Mouse (Mus musculus): ENCODE results near the gene Nr5a2. TPM values are rescaled to one million over a fixed set of nuclear protein-coding genes. Genes with fewer than 3 reads are reported as not detected.

Nr5a2 gene
- polyA plus RNA-seq, 1 experiment = 2.3 TPM

DNA sequence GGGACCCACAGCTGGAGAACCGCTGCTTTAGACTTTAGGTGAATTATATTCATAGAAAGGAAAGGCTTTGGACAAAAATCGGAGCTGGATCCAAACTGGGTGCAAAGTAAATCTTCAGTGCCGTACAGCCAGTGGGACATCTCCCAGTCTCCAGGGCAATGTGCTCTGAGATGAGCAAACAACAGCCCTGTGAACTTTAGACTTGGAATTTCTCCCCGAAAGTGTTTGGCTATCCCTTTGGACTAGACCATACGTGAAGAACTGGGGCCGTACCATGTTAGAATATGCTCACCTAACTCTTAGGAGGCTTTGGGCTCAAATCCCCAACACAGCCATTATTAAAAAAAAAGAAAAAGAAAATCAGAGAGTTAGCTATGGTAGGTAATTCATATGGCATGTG is 30.5 kb downstream of the Nr5a2 start:
- TF ChIP-seq CTCF (IDR thresholded peaks at IDR 0.05; ENCODE audit: borderline replicate concordance, extremely low read depth, insufficient read depth, insufficient read length) = no peak
- TF ChIP-seq POLR2A (IDR thresholded peaks at IDR 0.05; ENCODE audit: borderline replicate concordance, extremely low read depth, insufficient read depth, insufficient read length, poor library complexity, severe bottlenecking) = no peak
- no peak for DNase-seq (ENCODE audit: low read depth)

DNA sequence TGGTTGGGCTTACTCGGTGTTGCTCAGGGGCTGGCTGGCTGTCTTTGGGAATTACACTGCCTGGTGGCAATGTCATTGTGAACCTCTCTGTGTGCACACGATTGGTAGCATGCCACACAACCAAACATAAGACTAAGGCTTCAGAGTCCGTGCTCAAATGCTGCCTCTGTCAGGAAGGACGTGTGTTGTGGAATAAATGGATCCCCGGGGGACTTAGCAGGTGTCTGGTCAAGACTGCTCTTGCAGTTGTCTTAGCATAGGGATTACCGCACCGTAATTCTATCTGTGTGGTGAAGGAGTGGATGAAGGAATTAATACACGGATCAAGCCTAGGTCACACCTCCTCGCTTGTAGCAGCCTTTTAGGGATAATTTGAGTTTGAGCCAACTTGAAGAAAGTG is 32.8 kb downstream of the Nr5a2 start:
- no peak for DNase-seq (ENCODE audit: low read depth)
- TF ChIP-seq POLR2A (IDR thresholded peaks at IDR 0.05; ENCODE audit: borderline replicate concordance, extremely low read depth, insufficient read depth, insufficient read length, poor library complexity, severe bottlenecking) (no peak), CTCF (IDR thresholded peaks at IDR 0.05; ENCODE audit: borderline replicate concordance, extremely low read depth, insufficient read depth, insufficient read length) (no peak)

DNA sequence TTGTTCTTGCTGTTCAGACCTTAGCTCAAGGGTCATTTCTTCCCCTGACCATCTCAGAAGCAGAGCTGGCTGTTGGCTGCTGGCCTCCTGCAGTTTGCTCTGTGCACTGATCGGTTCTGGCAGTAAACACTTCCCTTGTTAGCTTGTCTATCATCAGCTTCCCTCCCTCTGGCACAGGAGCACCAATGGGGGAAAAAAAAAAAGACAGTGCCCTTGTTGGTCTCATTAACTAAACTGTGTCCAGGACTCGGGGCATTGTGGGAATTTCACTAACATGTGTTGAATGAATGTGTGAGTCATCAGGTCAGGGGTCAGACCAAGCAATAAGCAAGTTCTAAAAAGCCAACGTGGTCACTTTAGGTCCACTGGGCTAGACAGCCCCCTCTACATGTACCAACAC is 34.2 kb downstream of the Nr5a2 start:
- DNase-seq (ENCODE audit: low read depth) = no peak
- TF ChIP-seq CTCF (IDR thresholded peaks at IDR 0.05; ENCODE audit: borderline replicate concordance, extremely low read depth, insufficient read depth, insufficient read length) = no peak
- no peak for TF ChIP-seq POLR2A (IDR thresholded peaks at IDR 0.05; ENCODE audit: borderline replicate concordance, extremely low read depth, insufficient read depth, insufficient read length, poor library complexity, severe bottlenecking)

DNA sequence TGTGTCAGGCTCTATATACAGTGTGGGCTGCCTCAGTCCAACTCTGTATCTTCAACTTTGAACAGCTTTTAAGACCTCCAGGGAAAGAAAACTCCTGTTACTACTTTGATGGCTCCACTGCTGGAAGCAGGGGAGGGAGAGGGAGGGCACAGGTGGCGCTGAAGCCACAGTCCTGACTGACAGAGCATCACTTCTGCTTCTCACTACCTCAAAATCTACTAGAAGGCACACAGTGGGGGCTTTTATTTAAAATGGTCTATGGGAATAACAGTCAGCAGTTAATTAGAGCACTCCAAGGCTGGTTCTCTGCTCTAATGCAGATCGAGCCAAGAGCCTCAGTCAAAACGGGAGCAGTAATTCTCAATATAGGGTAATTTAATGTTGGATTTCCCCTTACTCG is 40.2 kb downstream of the Nr5a2 start:
- TF ChIP-seq POLR2A (IDR thresholded peaks at IDR 0.05; ENCODE audit: borderline replicate concordance, extremely low read depth, insufficient read depth, insufficient read length, poor library complexity, severe bottlenecking) (no peak), CTCF (IDR thresholded peaks at IDR 0.05; ENCODE audit: borderline replicate concordance, extremely low read depth, insufficient read depth, insufficient read length) (no peak)
- DNase-seq (ENCODE audit: low read depth) = no peak

DNA sequence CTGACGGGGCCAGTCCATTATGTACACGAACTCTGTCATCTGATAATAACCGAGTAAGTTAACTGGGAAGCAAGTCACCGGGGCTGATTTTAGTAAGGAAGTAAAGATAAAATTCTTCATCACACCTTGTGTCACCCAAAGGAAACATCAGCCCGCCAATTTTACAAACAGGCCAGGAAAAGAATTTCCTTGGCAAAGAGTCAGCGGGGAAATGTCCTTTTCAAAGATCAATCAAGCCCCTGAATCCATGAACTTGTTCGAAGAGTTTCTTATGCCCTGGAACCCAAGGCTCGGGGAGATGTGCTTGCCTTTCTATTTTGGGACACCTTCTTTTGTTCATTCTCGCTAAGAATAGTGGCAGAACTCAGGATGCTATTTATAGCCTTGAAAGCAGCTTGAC is 41.5 kb downstream of the Nr5a2 start:
- no peak for TF ChIP-seq POLR2A (IDR thresholded peaks at IDR 0.05; ENCODE audit: borderline replicate concordance, extremely low read depth, insufficient read depth, insufficient read length, poor library complexity, severe bottlenecking)
- TF ChIP-seq CTCF (IDR thresholded peaks at IDR 0.05; ENCODE audit: borderline replicate concordance, extremely low read depth, insufficient read depth, insufficient read length) = no peak
- DNase-seq (ENCODE audit: low read depth) = no peak

DNA sequence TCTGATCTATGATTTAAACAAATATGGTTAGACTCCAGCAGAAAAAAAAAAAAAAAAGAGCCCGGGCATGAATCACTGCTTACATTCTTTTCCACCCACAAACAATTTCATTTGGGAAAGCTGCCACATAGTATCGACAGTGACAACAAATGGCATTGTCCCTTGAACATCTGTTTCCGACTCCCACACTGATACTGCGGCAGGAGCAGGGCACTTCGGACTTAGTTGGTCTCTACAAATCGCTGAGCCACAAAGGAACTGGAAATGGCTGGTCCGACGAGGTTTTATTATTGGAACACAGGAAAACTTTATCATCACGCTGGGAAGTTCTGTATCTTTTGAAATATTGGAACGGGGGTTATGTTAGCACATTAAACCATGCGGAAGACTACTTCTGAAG is 44.8 kb downstream of the Nr5a2 start:
- no peak for TF ChIP-seq POLR2A (IDR thresholded peaks at IDR 0.05; ENCODE audit: borderline replicate concordance, extremely low read depth, insufficient read depth, insufficient read length, poor library complexity, severe bottlenecking)
- no peak for TF ChIP-seq CTCF (IDR thresholded peaks at IDR 0.05; ENCODE audit: borderline replicate concordance, extremely low read depth, insufficient read depth, insufficient read length)

DNA sequence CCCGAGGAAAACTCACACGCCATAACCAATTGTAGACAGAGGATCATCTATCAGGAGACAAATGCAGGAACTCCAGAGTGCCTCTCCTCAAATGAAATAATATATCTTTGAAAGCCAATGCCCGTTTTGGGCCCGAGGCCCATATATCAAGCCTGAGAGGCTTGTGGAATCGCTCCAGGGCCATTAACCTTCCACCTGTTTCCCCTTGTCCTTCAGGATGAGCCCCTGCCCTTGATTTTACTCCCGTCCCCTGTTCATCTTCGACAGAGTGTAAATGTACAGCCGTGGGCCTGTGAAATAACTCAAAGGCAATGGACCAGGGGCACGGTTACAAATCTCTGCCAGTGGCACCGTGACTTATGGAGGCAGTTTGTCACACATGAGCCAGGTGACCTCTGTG is 48.3 kb downstream of the Nr5a2 start:
- TF ChIP-seq POLR2A (IDR thresholded peaks at IDR 0.05; ENCODE audit: borderline replicate concordance, extremely low read depth, insufficient read depth, insufficient read length, poor library complexity, severe bottlenecking) (no peak), CTCF (IDR thresholded peaks at IDR 0.05; ENCODE audit: borderline replicate concordance, extremely low read depth, insufficient read depth, insufficient read length) (no peak)
- no peak for DNase-seq (ENCODE audit: low read depth)

More for the DNA sequence above, 44.8 kb downstream of the Nr5a2 start:
- DNase-seq (ENCODE audit: low read depth) = no peak

DNA sequence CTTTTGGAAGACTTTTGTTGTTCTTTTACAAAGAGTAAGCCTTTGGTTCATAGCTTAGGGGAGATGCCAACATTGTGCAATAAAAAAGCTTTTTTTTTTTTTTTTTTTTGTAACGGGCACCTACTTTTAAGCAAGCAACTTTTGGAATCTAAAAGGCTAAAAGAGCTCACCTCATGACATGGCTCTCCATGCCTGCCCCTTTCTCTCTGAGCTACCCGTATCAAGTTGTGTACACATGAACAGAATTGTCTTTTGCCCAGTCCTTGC is 48.7 kb downstream of the Nr5a2 start:
- TF ChIP-seq CTCF (IDR thresholded peaks at IDR 0.05; ENCODE audit: borderline replicate concordance, extremely low read depth, insufficient read depth, insufficient read length) (no peak), POLR2A (IDR thresholded peaks at IDR 0.05; ENCODE audit: borderline replicate concordance, extremely low read depth, insufficient read depth, insufficient read length, poor library complexity, severe bottlenecking) (no peak)
- no peak for DNase-seq (ENCODE audit: low read depth)

DNA sequence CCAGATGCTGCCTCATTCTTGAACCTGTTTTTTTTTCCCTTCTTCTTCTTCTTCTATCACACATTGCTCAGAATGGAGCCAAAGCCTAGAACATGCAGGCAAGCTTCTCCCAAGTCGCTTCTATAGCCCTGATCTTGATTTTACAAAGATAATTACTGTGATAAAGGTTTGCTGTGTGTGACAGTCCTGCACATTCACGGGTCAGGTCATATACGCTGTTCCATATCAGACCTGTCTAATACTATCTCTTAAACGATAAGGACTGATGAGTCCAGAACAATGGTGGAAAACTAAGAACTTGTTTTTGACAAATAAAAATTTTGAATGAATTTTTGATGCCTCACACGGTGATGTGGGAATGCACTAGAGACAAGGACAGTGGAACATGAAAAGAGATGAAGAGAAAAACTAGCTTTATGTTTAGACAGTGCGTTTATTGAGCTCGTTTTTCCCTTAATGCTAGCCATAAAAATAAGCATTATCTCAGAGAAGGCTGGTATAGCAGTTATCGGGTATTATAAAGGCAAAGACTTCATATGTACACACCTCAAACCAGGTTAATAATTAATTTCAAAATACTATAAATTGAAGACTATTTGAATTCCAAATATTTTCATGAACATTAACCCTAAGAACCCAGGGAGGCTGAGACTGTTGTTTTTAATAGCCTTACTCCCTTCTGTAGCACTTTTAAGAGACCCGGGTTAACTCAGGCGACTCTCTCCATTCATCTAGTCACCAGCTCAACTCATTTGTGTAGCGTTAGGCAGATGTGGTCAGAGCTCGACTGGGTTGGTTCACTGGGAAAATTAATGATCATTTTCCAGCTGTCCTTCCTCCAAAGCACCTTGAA is 49.3 kb downstream of the Nr5a2 start:
- no peak for DNase-seq (ENCODE audit: low read depth)
- TF ChIP-seq POLR2A (IDR thresholded peaks at IDR 0.05; ENCODE audit: borderline replicate concordance, extremely low read depth, insufficient read depth, insufficient read length, poor library complexity, severe bottlenecking) (no peak), CTCF (IDR thresholded peaks at IDR 0.05; ENCODE audit: borderline replicate concordance, extremely low read depth, insufficient read depth, insufficient read length) (no peak)

DNA sequence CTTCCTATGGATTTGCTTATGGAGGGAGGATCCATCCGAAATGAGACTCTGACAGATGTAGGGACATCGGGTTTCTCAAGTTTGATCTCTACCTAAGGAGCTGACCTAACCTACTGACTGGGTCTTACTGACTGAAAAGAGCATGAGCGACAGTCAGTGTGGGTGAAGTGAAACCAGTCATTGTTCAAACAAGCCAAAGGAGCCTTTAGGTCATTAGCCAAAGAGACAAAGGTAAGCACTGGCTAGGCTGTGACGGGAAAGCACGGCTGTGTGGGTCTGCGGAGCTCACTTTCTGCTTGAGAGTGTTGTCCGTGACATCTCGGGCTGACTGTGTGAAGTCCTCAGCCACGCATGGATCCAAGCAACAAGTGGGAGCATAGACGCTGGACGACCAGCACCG is 50.1 kb downstream of the Nr5a2 start:
- no peak for TF ChIP-seq POLR2A (IDR thresholded peaks at IDR 0.05; ENCODE audit: borderline replicate concordance, extremely low read depth, insufficient read depth, insufficient read length, poor library complexity, severe bottlenecking)
- no peak for TF ChIP-seq CTCF (IDR thresholded peaks at IDR 0.05; ENCODE audit: borderline replicate concordance, extremely low read depth, insufficient read depth, insufficient read length)
- no peak for DNase-seq (ENCODE audit: low read depth)

DNA sequence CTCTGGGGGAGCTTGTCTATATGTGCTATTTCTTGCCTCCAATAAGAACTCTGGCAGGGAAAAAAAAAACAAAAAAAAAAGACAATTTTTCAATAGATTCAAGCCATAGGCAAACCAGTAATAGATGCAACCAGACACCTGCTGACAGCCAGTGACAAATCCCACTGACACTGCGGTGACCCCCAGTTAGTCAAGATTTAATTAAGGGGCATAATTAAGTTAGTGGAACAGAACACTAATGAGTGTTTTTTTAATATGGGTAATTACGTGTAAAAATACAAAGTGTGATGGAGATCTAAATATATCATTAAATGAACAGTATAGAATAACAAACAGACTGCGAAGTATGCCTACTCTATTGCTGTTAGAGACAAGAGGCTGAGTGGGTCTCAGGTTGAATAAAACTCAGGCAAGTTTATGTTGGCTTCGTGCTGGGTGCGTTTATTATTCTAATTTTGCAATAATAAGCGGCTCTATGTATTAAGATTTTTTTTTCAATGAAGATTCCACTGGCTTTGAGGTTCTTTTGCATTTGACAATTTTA is 50.7 kb downstream of the Nr5a2 start:
- TF ChIP-seq POLR2A (IDR thresholded peaks at IDR 0.05; ENCODE audit: borderline replicate concordance, extremely low read depth, insufficient read depth, insufficient read length, poor library complexity, severe bottlenecking) = no peak
- TF ChIP-seq CTCF (IDR thresholded peaks at IDR 0.05; ENCODE audit: borderline replicate concordance, extremely low read depth, insufficient read depth, insufficient read length) = no peak
- DNase-seq (ENCODE audit: low read depth) = peak; percentile 69

DNA sequence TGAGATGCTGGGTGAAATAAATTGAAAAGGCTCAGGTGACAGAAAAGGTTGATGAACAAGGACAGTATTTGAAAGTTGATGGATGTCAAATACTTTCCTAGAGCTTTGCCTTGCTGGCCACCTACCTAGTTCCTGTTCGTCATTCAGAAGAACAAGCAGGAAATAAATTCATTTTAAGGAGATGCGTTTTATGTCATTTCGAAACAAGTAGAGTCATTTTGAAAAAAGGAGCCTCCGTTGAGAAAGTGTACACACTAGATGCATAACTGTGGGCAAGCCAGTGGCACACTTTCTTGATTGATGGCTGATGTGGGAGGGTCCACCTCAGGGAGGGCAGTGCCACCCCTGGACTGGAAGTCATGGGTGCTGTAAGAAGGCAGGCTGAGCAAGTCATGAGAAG is 62.1 kb downstream of the Nr5a2 start:
- TF ChIP-seq POLR2A (IDR thresholded peaks at IDR 0.05; ENCODE audit: borderline replicate concordance, extremely low read depth, insufficient read depth, insufficient read length, poor library complexity, severe bottlenecking) (no peak), CTCF (IDR thresholded peaks at IDR 0.05; ENCODE audit: borderline replicate concordance, extremely low read depth, insufficient read depth, insufficient read length) (no peak)
- no peak for DNase-seq (ENCODE audit: low read depth)

Data from brain, embryonic 14.5 days (tissue).